Mouse (Mus musculus): Measurements from ENCODE around the gene Amtn. TPM values are rescaled to one million over a fixed set of nuclear protein-coding genes. Genes with fewer than 3 reads are reported as not detected.
A peak's percentile ranks its signal among the peaks of the same experiment; 100 is the strongest.
"Not testable (repeated sequence)": the region's sequence is repeated elsewhere in the genome, so short reads cannot be mapped to it uniquely, and the experiment has no call there.

Gene Amtn
- polyA plus RNA-seq, 1 experiment, result 1.9 TPM

DNA sequence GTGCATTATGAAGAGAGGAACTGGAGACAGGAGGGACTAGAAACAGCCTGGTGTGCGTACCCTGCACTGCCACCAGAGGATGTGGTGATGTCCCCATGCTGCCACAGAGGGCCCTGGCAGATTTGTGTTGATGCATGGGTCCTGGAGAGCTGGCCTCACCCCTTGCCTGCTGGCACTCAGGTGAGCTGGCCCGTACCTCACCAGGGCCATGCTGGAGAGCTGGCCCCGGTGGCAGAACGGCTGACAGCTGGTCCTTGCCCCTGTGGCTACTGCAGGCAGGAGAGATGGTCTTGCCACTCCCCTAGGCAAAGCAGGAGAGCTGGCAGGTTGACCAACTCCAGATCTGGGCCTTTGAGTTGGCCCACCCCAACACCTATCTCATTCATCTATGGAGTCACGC is 22.7 kb downstream of the Amtn start:
- TF ChIP-seq CTCF (IDR thresholded peaks at IDR 0.05; ENCODE audit: borderline replicate concordance, control insufficient read depth, extremely low read depth, insufficient read depth, low read length, poor library complexity) (no peak), POLR2A (IDR thresholded peaks at IDR 0.05; ENCODE audit: control insufficient read depth, extremely low read depth, insufficient read depth, low read length, poor library complexity) (no peak)
- WGBS, result 80% methylated on average over 5 of the region's 5 CpGs
- no peaks in the 10 kb centered on the region for H3K27me3 ChIP-seq (ENCODE audit: control insufficient read depth, insufficient read depth, low read length)
- H3K27ac ChIP-seq (ENCODE audit: control insufficient read depth, insufficient read depth, low read length), result no peak overlapping the region
- DNase-seq, result no peak
- H3K4me3 ChIP-seq (ENCODE audit: control insufficient read depth, insufficient read depth, low read length), result no peak overlapping the region
- no peaks in the 10 kb centered on the region for H3K36me3 ChIP-seq (ENCODE audit: control insufficient read depth, insufficient read depth, low read length)
- H3K4me1 ChIP-seq (replicated peaks; ENCODE audit: control insufficient read depth, insufficient read depth, low read length), result no peaks in the 10 kb centered on the region

DNA sequence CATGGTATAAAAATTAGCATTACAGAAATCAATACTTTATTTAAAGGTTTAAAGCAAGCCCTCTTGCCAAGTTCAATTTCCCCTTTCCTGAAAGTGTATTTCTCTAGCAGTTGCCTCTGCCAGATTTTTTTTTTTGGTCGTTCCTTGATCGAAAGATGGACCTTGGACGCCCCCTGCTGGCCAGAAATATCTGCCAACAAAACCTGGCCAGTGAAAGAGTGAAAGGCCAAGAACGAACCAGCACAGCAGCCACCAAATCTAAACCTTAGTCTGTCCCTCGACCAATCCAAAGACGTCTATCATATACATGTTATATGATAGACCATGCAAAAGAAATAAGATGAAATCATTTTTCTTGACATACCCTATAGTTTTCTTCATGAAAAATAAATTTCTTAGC is 23.9 kb downstream of the Amtn start:
- H3K4me1 ChIP-seq (replicated peaks; ENCODE audit: control insufficient read depth, insufficient read depth, low read length), result no peaks in the 10 kb centered on the region
- no peaks in the 10 kb centered on the region for H3K36me3 ChIP-seq (ENCODE audit: control insufficient read depth, insufficient read depth, low read length)
- no peak overlapping the region for H3K27ac ChIP-seq (ENCODE audit: control insufficient read depth, insufficient read depth, low read length)
- no peak overlapping the region for H3K4me3 ChIP-seq (ENCODE audit: control insufficient read depth, insufficient read depth, low read length)
- 7% methylated on average over 6 of the region's 6 CpGs for WGBS
- peak; percentile 52 for DNase-seq
- H3K27me3 ChIP-seq (ENCODE audit: control insufficient read depth, insufficient read depth, low read length), result no peaks in the 10 kb centered on the region
- TF ChIP-seq CTCF (IDR thresholded peaks at IDR 0.05; ENCODE audit: borderline replicate concordance, control insufficient read depth, extremely low read depth, insufficient read depth, low read length, poor library complexity), result no peak
- no peak for TF ChIP-seq POLR2A (IDR thresholded peaks at IDR 0.05; ENCODE audit: control insufficient read depth, extremely low read depth, insufficient read depth, low read length, poor library complexity)

DNA sequence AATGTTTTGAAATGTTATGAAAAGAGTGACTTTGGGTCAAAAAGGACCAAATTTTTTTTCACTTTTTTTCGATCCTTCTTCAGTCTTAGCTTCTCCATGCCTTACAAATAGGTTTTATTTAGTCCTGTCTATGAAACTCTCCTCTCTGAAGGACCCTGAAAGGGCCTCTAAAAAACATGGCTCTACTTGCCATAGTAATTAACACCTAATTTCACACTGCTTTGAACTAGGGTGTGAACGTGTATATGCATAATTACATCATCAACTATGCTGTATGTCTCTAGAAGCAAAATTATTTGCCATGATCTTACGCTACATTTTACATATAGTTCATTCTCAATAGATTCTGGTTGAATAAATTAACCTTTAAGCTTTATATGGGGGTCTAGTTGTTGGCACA is 25.6 kb downstream of the Amtn start:
- H3K4me3 ChIP-seq (ENCODE audit: control insufficient read depth, insufficient read depth, low read length), result no peak overlapping the region
- H3K27ac ChIP-seq (ENCODE audit: control insufficient read depth, insufficient read depth, low read length), result no peak overlapping the region
- DNase-seq, result no peak
- no peaks in the 10 kb centered on the region for H3K27me3 ChIP-seq (ENCODE audit: control insufficient read depth, insufficient read depth, low read length)
- no peaks in the 10 kb centered on the region for H3K36me3 ChIP-seq (ENCODE audit: control insufficient read depth, insufficient read depth, low read length)
- no peaks in the 10 kb centered on the region for H3K4me1 ChIP-seq (replicated peaks; ENCODE audit: control insufficient read depth, insufficient read depth, low read length)
- TF ChIP-seq CTCF (IDR thresholded peaks at IDR 0.05; ENCODE audit: borderline replicate concordance, control insufficient read depth, extremely low read depth, insufficient read depth, low read length, poor library complexity) (no peak), POLR2A (IDR thresholded peaks at IDR 0.05; ENCODE audit: control insufficient read depth, extremely low read depth, insufficient read depth, low read length, poor library complexity) (no peak)
- 79% methylated on average over 3 of the region's 3 CpGs for WGBS

DNA sequence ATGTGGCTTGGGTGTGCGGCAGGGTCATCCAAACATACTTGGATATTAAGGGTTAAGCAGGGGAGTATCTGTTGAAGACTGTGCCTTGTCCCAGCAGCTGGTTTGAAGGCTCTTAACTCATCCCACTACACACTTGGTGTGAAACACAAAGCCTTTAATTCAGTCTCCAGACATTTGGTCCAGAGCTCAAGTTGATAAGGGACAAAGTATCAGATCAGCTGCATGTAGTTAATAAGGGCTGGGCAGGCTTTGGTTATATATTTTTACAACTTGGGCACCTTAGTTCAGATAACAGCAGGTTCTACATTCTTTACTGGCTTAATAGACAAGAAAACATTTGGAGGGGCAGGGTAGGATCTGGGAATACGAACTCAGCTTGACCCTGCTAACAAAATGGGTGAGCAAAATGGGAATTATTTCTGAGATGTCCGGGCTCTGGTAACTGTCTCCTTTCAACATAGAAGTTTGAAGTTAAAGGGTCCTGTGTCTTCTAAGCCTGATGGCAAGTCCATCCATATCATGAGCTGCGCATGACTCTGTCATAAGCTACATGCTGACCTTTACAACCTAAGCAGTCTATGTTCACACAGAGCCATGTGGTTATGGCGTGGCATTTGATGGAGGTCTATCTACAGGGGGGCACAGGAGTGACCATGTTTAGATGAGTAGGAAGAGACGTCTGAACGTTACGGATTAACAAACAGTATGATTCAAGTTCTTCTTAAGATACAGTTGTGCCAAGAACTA is 44.6 kb downstream of the Amtn start:
- Histone ChIP-seq H3K36me3 (ENCODE audit: control insufficient read depth, insufficient read depth, low read length) (no peaks in the 10 kb centered on the region), H3K27ac (ENCODE audit: control insufficient read depth, insufficient read depth, low read length) (no peak overlapping the region), H3K27me3 (ENCODE audit: control insufficient read depth, insufficient read depth, low read length) (no peaks in the 10 kb centered on the region), H3K4me3 (ENCODE audit: control insufficient read depth, insufficient read depth, low read length) (no peak overlapping the region), H3K4me1 (replicated peaks; ENCODE audit: control insufficient read depth, insufficient read depth, low read length) (no peaks in the 10 kb centered on the region)
- no peak for DNase-seq
- TF ChIP-seq POLR2A (IDR thresholded peaks at IDR 0.05; ENCODE audit: control insufficient read depth, extremely low read depth, insufficient read depth, low read length, poor library complexity), result no peak
- TF ChIP-seq CTCF (IDR thresholded peaks at IDR 0.05; ENCODE audit: borderline replicate concordance, control insufficient read depth, extremely low read depth, insufficient read depth, low read length, poor library complexity), result no peak
- WGBS, result 96% methylated on average over 8 of the region's 8 CpGs

DNA sequence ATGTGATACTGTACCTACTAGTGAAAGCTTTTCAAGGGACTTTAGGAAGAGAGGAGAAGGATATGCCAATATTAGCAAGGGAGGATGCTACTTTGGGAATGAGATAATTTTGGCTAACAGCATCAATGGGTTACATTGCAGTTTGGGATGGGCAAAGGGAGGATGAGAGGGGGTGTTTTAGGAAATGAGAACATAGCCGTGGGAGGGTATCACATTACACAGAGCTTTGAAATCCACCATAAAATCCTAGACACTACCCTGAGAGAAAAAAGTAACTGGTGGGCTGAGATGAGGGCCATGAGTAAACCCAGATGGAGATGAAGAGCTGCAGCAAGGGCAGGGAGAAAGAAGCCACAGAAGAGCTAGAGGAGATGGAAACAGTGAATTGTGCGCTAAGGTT is 49.0 kb downstream of the Amtn start:
- 63% methylated on average over 2 of the region's 2 CpGs for whole genome bisulfite sequencing
- DNase-seq; H3K4me1 ChIP-seq (replicated peaks; ENCODE audit: control insufficient read depth, insufficient read depth, low read length); H3K27me3 ChIP-seq (ENCODE audit: control insufficient read depth, insufficient read depth, low read length); H3K4me3 ChIP-seq (ENCODE audit: control insufficient read depth, insufficient read depth, low read length); H3K36me3 ChIP-seq (ENCODE audit: control insufficient read depth, insufficient read depth, low read length); H3K27ac ChIP-seq (ENCODE audit: control insufficient read depth, insufficient read depth, low read length): not testable (repeated sequence)

DNA sequence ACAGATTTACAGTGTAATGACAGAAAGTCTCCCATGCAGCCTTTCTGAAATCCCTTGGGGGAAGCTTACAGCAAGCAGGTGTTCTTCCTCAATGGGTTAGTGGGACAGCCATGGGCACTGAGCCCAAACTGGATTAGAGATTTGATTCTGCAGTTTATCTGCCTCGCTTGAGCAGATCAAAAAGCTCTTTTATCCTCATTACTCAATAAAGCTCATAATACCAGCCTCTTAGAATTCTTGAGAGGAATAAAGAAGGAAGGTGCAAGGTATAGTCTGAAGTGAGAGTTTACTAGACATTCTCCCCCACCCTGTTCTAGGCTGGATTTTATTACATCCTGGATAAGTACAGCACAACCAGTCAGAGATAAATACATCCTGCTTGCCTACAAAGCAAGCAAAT is 50.8 kb downstream of the Amtn start:
- DNase-seq, result no peak
- Histone ChIP-seq H3K36me3 (ENCODE audit: control insufficient read depth, insufficient read depth, low read length) (no peaks in the 10 kb centered on the region), H3K27ac (ENCODE audit: control insufficient read depth, insufficient read depth, low read length) (no peak overlapping the region), H3K4me1 (replicated peaks; ENCODE audit: control insufficient read depth, insufficient read depth, low read length) (no peaks in the 10 kb centered on the region), H3K27me3 (ENCODE audit: control insufficient read depth, insufficient read depth, low read length) (no peaks in the 10 kb centered on the region), H3K4me3 (ENCODE audit: control insufficient read depth, insufficient read depth, low read length) (no peak overlapping the region)
- WGBS, result 72% methylated on average over 1 of the region's 1 CpGs
- TF ChIP-seq POLR2A (IDR thresholded peaks at IDR 0.05; ENCODE audit: control insufficient read depth, extremely low read depth, insufficient read depth, low read length, poor library complexity) (no peak), CTCF (IDR thresholded peaks at IDR 0.05; ENCODE audit: borderline replicate concordance, control insufficient read depth, extremely low read depth, insufficient read depth, low read length, poor library complexity) (no peak)

Other genes with a start within 250 kb of the Amtn start
- not detected in 2 replicates for gene Gm11115, start 222.0 kb upstream of the Amtn start, polyA plus RNA-seq (2012; rRNA removed)
- not detected in 2 replicates for gene Gm7714, start 107.2 kb upstream of the Amtn start, polyA plus RNA-seq (2012; rRNA removed)
- not detected in 2 replicates for gene Prol1, start 58.8 kb upstream of the Amtn start, polyA plus RNA-seq (2012; rRNA removed)
- gene Ambn, start 79.9 kb downstream of the Amtn start, polyA plus RNA-seq (2012; rRNA removed), result 0.10 and 0.12 TPM in 2 replicates
- 0.03 TPM in 1 of 2 replicates, not detected in the other for gene Enam, start 111.9 kb downstream of the Amtn start, polyA plus RNA-seq (2012; rRNA removed)
- gene Jchain, start 151.8 kb downstream of the Amtn start, polyA plus RNA-seq (2012; rRNA removed), result 40.8 and 79.5 TPM in 2 replicates
- gene Utp3, start 178.4 kb downstream of the Amtn start, polyA plus RNA-seq (2012; rRNA removed), result 19.0 and 21.3 TPM in 2 replicates
- 6.4 and 7.8 TPM in 2 replicates for gene Rufy3, start 188.9 kb downstream of the Amtn start, polyA plus RNA-seq (2012; rRNA removed)